Mouse (Mus musculus) spleen, adult 2 months (tissue): Measurements from ENCODE around the gene Helz2.

Experiments
- CTCF ChIP-seq: fragments of 200-500 bp; IDR thresholded peaks from 2 replicates; pipeline ENCODE4 v1.5.1; 2011; ENCODE audit warnings: mild to moderate bottlenecking, inconsistent platforms; ENCODE audit not compliant: insufficient read depth, insufficient read length, insufficient replicate concordance; ENCODE audit errors: extremely low read depth
- POLR2A ChIP-seq: fragments of 200-500 bp; IDR thresholded peaks from 2 replicates; pipeline ENCODE4 v1.6.1; 2011; ENCODE audit warnings: low read depth, low read length, inconsistent platforms

DNA sequence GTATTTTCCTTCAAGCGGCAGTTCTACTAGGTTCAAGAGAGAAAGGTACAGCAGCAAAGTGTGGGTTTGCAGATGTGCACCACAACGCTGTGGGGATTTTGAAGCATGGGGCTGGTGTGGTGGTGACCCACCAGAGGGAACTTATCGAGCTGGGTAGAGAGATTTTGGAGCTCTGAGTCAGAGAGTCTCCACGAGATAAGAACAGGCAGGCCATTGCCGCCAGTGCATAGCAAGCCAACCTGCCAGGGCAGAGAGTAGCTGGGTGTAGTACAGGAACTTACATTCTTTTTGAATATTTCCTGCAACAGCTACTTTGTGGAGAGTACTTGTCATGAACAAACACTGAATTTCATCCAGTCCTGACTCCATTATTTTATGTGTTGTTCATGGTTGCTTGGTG, 63.4 kb downstream of the Helz2 start:
- TF ChIP-seq CTCF (no peak), POLR2A (no peak)
